Mouse (Mus musculus): Measurements from ENCODE around the gene Ccdc58. TPM values are rescaled to one million over a fixed set of nuclear protein-coding genes. Genes with fewer than 3 reads are reported as not detected.
"Not testable (repeated sequence)": the region's sequence is repeated elsewhere in the genome, so short reads cannot be mapped to it uniquely, and the experiment has no call there.

Gene Ccdc58
- total RNA-seq, 1 experiment from 2014 or later: 45.5 TPM

- 0 out of 2 replicates have a peak, but pooled peaks have one; percentile 4 for ATAC-seq (replicated peaks; ENCODE audit: insufficient number of reproducible peaks, low FRiP score, low TSS enrichment, poor library complexity, severe bottlenecking)
These were observed 425 bp upstream of the Ccdc58 start for GRCm38 (mm10) chr16:36071071-36071449.

GRCm38 (mm10) chr16:36072410-36073011 is 1.0 kb downstream of the Ccdc58 start:
- no peak for ATAC-seq (replicated peaks; ENCODE audit: insufficient number of reproducible peaks, low FRiP score, low TSS enrichment, poor library complexity, severe bottlenecking)

GRCm38 (mm10) chr16:36074772-36075171 is 3.3 kb downstream of the Ccdc58 start:
- no peak for ATAC-seq (replicated peaks; ENCODE audit: insufficient number of reproducible peaks, low FRiP score, low TSS enrichment, poor library complexity, severe bottlenecking)

GRCm38 (mm10) chr16:36079916-36080315 is 8.4 kb downstream of the Ccdc58 start:
- ATAC-seq (replicated peaks; ENCODE audit: insufficient number of reproducible peaks, low FRiP score, low TSS enrichment, poor library complexity, severe bottlenecking): no peak

- no peak for ATAC-seq (replicated peaks; ENCODE audit: insufficient number of reproducible peaks, low FRiP score, low TSS enrichment, poor library complexity, severe bottlenecking)
These were observed 16.4 kb downstream of the Ccdc58 start for GRCm38 (mm10) chr16:36087846-36088245.

- ATAC-seq (replicated peaks; ENCODE audit: insufficient number of reproducible peaks, low FRiP score, low TSS enrichment, poor library complexity, severe bottlenecking): no peak
These were observed 17.6 kb downstream of the Ccdc58 start for GRCm38 (mm10) chr16:36089065-36089464.

- no peak for ATAC-seq (replicated peaks; ENCODE audit: insufficient number of reproducible peaks, low FRiP score, low TSS enrichment, poor library complexity, severe bottlenecking)
These were observed 18.5 kb downstream of the Ccdc58 start for GRCm38 (mm10) chr16:36089850-36090616.

GRCm38 (mm10) chr16:36090785-36091509 is 19.5 kb downstream of the Ccdc58 start:
- no peak for ATAC-seq (replicated peaks; ENCODE audit: insufficient number of reproducible peaks, low FRiP score, low TSS enrichment, poor library complexity, severe bottlenecking)

- ATAC-seq (replicated peaks; ENCODE audit: insufficient number of reproducible peaks, low FRiP score, low TSS enrichment, poor library complexity, severe bottlenecking): no peak
These were observed 22.6 kb downstream of the Ccdc58 start for GRCm38 (mm10) chr16:36094079-36094478.

- not testable (repeated sequence) for ATAC-seq (replicated peaks; ENCODE audit: insufficient number of reproducible peaks, low FRiP score, low TSS enrichment, poor library complexity, severe bottlenecking)
These were observed 26.5 kb downstream of the Ccdc58 start for GRCm38 (mm10) chr16:36097813-36098499.

- no peak for ATAC-seq (replicated peaks; ENCODE audit: insufficient number of reproducible peaks, low FRiP score, low TSS enrichment, poor library complexity, severe bottlenecking)
These were observed 30.0 kb downstream of the Ccdc58 start for GRCm38 (mm10) chr16:36101526-36101925.

- no peak for ATAC-seq (replicated peaks; ENCODE audit: insufficient number of reproducible peaks, low FRiP score, low TSS enrichment, poor library complexity, severe bottlenecking)
These were observed 30.7 kb downstream of the Ccdc58 start for GRCm38 (mm10) chr16:36102211-36102610.

- not testable (repeated sequence) for ATAC-seq (replicated peaks; ENCODE audit: insufficient number of reproducible peaks, low FRiP score, low TSS enrichment, poor library complexity, severe bottlenecking)
These were observed 40.0 kb downstream of the Ccdc58 start for GRCm38 (mm10) chr16:36111486-36111885.

GRCm38 (mm10) chr16:36115751-36116150 is 44.3 kb downstream of the Ccdc58 start:
- not testable (repeated sequence) for ATAC-seq (replicated peaks; ENCODE audit: insufficient number of reproducible peaks, low FRiP score, low TSS enrichment, poor library complexity, severe bottlenecking)

GRCm38 (mm10) chr16:36128092-36128491 is 56.6 kb downstream of the Ccdc58 start:
- ATAC-seq (replicated peaks; ENCODE audit: insufficient number of reproducible peaks, low FRiP score, low TSS enrichment, poor library complexity, severe bottlenecking): no peak

- ATAC-seq (replicated peaks; ENCODE audit: insufficient number of reproducible peaks, low FRiP score, low TSS enrichment, poor library complexity, severe bottlenecking): no peak
These were observed 59.7 kb downstream of the Ccdc58 start, which contains the start of gene Csta1 for GRCm38 (mm10) chr16:36131141-36131540. Csta1 (minus strand) TSS chr16:36131241.

- no peak for ATAC-seq (replicated peaks; ENCODE audit: insufficient number of reproducible peaks, low FRiP score, low TSS enrichment, poor library complexity, severe bottlenecking)
These were observed 66.7 kb downstream of the Ccdc58 start for GRCm38 (mm10) chr16:36138201-36138600.
